Mouse (Mus musculus): ENCODE measurements around the gene Pln.

Gene Pln

GRCm38 (mm10) chr10:53345508-53345907 is 8.0 kb downstream of the Pln start:
- no peak for DNase-seq (ENCODE audit: low read depth, low spot score)
- Histone ChIP-seq H3K27me3 (ENCODE audit: control insufficient read depth, insufficient read depth, low read length, poor library complexity, severe bottlenecking) (no peaks in the 10 kb centered on the region), H3K36me3 (ENCODE audit: control insufficient read depth, insufficient read depth, low read length, poor library complexity, severe bottlenecking) (no peaks in the 10 kb centered on the region)

- DNase-seq (ENCODE audit: low read depth, low spot score), result peak; percentile 72
- H3K36me3 ChIP-seq (ENCODE audit: control insufficient read depth, insufficient read depth, low read length, poor library complexity, severe bottlenecking), result no peaks in the 10 kb centered on the region
- no peaks in the 10 kb centered on the region for H3K27me3 ChIP-seq (ENCODE audit: control insufficient read depth, insufficient read depth, low read length, poor library complexity, severe bottlenecking)
Measured at GRCm38 (mm10) chr10:53346506-53346905, 9.0 kb downstream of the Pln start.

- no peaks in the 10 kb centered on the region for H3K36me3 ChIP-seq (ENCODE audit: control insufficient read depth, insufficient read depth, low read length, poor library complexity, severe bottlenecking)
- no peaks in the 10 kb centered on the region for H3K27me3 ChIP-seq (ENCODE audit: control insufficient read depth, insufficient read depth, low read length, poor library complexity, severe bottlenecking)
- no peak for DNase-seq (ENCODE audit: low read depth, low spot score)
Measured at GRCm38 (mm10) chr10:53346916-53347315, 9.4 kb downstream of the Pln start.

GRCm38 (mm10) chr10:53347787-53348755 is 10.6 kb downstream of the Pln start:
- Histone ChIP-seq H3K36me3 (ENCODE audit: control insufficient read depth, insufficient read depth, low read length, poor library complexity, severe bottlenecking) (no peaks in the 10 kb centered on the region), H3K27me3 (ENCODE audit: control insufficient read depth, insufficient read depth, low read length, poor library complexity, severe bottlenecking) (no peaks in the 10 kb centered on the region)
- DNase-seq (ENCODE audit: low read depth, low spot score), result peak; percentile 88

- no peaks in the 10 kb centered on the region for H3K36me3 ChIP-seq (ENCODE audit: control insufficient read depth, insufficient read depth, low read length, poor library complexity, severe bottlenecking)
- no peak for DNase-seq (ENCODE audit: low read depth, low spot score)
- H3K27me3 ChIP-seq (ENCODE audit: control insufficient read depth, insufficient read depth, low read length, poor library complexity, severe bottlenecking), result no peaks in the 10 kb centered on the region
Measured at GRCm38 (mm10) chr10:53349254-53349653, 11.8 kb downstream of the Pln start.

- no peak for DNase-seq (ENCODE audit: low read depth, low spot score)
- H3K27me3 ChIP-seq (ENCODE audit: control insufficient read depth, insufficient read depth, low read length, poor library complexity, severe bottlenecking), result no peaks in the 10 kb centered on the region
Measured at GRCm38 (mm10) chr10:53353665-53354064, 16.2 kb downstream of the Pln start.

GRCm38 (mm10) chr10:53359016-53359415 is 21.5 kb downstream of the Pln start:
- Histone ChIP-seq H3K27me3 (ENCODE audit: control insufficient read depth, insufficient read depth, low read length, poor library complexity, severe bottlenecking) (no peaks in the 10 kb centered on the region), H3K36me3 (ENCODE audit: control insufficient read depth, insufficient read depth, low read length, poor library complexity, severe bottlenecking) (no peaks in the 10 kb centered on the region)
- no peak for DNase-seq (ENCODE audit: low read depth, low spot score)

More at GRCm38 (mm10) chr10:53353665-53354064, 16.2 kb downstream of the Pln start:
- no peaks in the 10 kb centered on the region for H3K36me3 ChIP-seq (ENCODE audit: control insufficient read depth, insufficient read depth, low read length, poor library complexity, severe bottlenecking)

GRCm38 (mm10) chr10:53364311-53364710 is 26.8 kb downstream of the Pln start:
- DNase-seq (ENCODE audit: low read depth, low spot score), result no peak
- Histone ChIP-seq H3K27me3 (ENCODE audit: control insufficient read depth, insufficient read depth, low read length, poor library complexity, severe bottlenecking) (no peaks in the 10 kb centered on the region), H3K36me3 (ENCODE audit: control insufficient read depth, insufficient read depth, low read length, poor library complexity, severe bottlenecking) (no peaks in the 10 kb centered on the region; the same call in 1 of the 2 replicates)

- Histone ChIP-seq H3K36me3 (ENCODE audit: control insufficient read depth, insufficient read depth, low read length, poor library complexity, severe bottlenecking) (no peaks in the 10 kb centered on the region; the same call in 1 of the 2 replicates), H3K27me3 (ENCODE audit: control insufficient read depth, insufficient read depth, low read length, poor library complexity, severe bottlenecking) (no peaks in the 10 kb centered on the region)
- no peak for DNase-seq (ENCODE audit: low read depth, low spot score)
Measured at GRCm38 (mm10) chr10:53367265-53367664, 29.8 kb downstream of the Pln start.

GRCm38 (mm10) chr10:53373885-53374578 is 36.6 kb downstream of the Pln start:
- Histone ChIP-seq H3K36me3 (ENCODE audit: control insufficient read depth, insufficient read depth, low read length, poor library complexity, severe bottlenecking) (no peaks in the 10 kb centered on the region), H3K27me3 (ENCODE audit: control insufficient read depth, insufficient read depth, low read length, poor library complexity, severe bottlenecking) (no peaks in the 10 kb centered on the region)
- peak; percentile 43 for DNase-seq (ENCODE audit: low read depth, low spot score)

GRCm38 (mm10) chr10:53377096-53377495 is 39.6 kb downstream of the Pln start:
- Histone ChIP-seq H3K27me3 (ENCODE audit: control insufficient read depth, insufficient read depth, low read length, poor library complexity, severe bottlenecking) (no peaks in the 10 kb centered on the region), H3K36me3 (ENCODE audit: control insufficient read depth, insufficient read depth, low read length, poor library complexity, severe bottlenecking) (no peaks in the 10 kb centered on the region)
- DNase-seq (ENCODE audit: low read depth, low spot score), result peak; percentile 25

- DNase-seq (ENCODE audit: low read depth, low spot score), result no peak
- Histone ChIP-seq H3K27me3 (ENCODE audit: control insufficient read depth, insufficient read depth, low read length, poor library complexity, severe bottlenecking) (no peaks in the 10 kb centered on the region), H3K36me3 (ENCODE audit: control insufficient read depth, insufficient read depth, low read length, poor library complexity, severe bottlenecking) (no peaks in the 10 kb centered on the region)
Measured at GRCm38 (mm10) chr10:53378296-53378695, 40.8 kb downstream of the Pln start.

GRCm38 (mm10) chr10:53378981-53379708 is 41.7 kb downstream of the Pln start:
- DNase-seq (ENCODE audit: low read depth, low spot score), result no peak
- Histone ChIP-seq H3K27me3 (ENCODE audit: control insufficient read depth, insufficient read depth, low read length, poor library complexity, severe bottlenecking) (no peaks in the 10 kb centered on the region), H3K36me3 (ENCODE audit: control insufficient read depth, insufficient read depth, low read length, poor library complexity, severe bottlenecking) (no peaks in the 10 kb centered on the region)

- no peaks in the 10 kb centered on the region for H3K27me3 ChIP-seq (ENCODE audit: control insufficient read depth, insufficient read depth, low read length, poor library complexity, severe bottlenecking)
- no peaks in the 10 kb centered on the region for H3K36me3 ChIP-seq (ENCODE audit: control insufficient read depth, insufficient read depth, low read length, poor library complexity, severe bottlenecking)
- peak; percentile 88 for DNase-seq (ENCODE audit: low read depth, low spot score)
Measured at GRCm38 (mm10) chr10:53379709-53380106, 42.2 kb downstream of the Pln start, which contains the start of gene Cep85l. Gene Cep85l, minus strand, starts transcription at chr10:53379947.
